Mouse (Mus musculus) frontal cortex, postnatal 25 days (tissue): ENCODE results near the gene Slc22a20.

ENCODE experiments used
- DNase-seq, 2 experiments: peaks; one replicate each; pipeline ENCODE4 v3.0.0; 2022; ENCODE audit warnings: low spot score in 2 of 2

Slc22a20 gene

GRCm38 (mm10) chr19:5924713-5925093, 61.2 kb downstream of the Slc22a20 start, which contains the start of gene Cdc42ep2:
Gene Cdc42ep2, minus strand, starts transcription at chr19:5924816.
- peak; percentile 80 to 85 for DNase-seq

DNA sequence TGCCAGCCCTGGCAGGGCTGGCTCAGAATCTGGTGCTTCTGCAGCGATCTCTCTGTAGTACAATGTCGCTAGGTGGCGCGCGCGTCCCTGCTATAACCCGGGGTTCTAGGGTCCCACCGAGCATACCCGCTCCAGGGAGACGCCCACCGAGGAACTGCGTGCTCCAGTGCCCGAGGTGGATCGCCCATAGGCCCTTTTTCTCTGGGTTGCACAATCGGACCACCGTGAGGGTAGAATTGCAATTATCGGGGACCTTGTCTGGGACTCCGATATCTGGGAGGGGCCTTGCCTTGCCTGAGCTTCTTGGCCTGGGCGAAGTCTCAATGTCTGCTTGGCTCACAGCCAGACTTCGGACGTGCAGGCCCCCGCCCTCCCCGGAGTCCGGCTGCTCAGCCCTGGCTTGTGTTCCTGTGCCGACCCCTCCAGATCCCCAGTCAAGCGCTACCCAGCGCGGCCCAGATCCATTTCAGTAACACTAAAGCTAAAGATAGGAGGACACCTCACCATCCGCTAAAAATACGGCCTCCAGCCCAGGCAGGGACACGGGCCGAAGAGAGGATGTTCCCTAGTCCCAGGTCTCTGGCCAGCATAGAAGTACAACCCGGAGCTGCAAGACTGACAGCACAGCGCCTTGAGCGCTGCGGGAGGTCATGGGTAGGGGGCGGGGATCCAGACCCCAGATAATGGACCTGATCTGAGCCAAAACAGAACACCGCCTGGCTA, 61.8 kb downstream of the Slc22a20 start:
- peak; percentile 86 to 92 for DNase-seq

GRCm38 (mm10) chr19:5922963-5923362, 63.0 kb downstream of the Slc22a20 start:
- no peak for DNase-seq

- no peak for DNase-seq
These were observed 63.6 kb downstream of the Slc22a20 start for GRCm38 (mm10) chr19:5922119-5922942.

- no peak for DNase-seq
These were observed 64.2 kb downstream of the Slc22a20 start for GRCm38 (mm10) chr19:5921715-5922114.
